In the genomic region with DNA sequence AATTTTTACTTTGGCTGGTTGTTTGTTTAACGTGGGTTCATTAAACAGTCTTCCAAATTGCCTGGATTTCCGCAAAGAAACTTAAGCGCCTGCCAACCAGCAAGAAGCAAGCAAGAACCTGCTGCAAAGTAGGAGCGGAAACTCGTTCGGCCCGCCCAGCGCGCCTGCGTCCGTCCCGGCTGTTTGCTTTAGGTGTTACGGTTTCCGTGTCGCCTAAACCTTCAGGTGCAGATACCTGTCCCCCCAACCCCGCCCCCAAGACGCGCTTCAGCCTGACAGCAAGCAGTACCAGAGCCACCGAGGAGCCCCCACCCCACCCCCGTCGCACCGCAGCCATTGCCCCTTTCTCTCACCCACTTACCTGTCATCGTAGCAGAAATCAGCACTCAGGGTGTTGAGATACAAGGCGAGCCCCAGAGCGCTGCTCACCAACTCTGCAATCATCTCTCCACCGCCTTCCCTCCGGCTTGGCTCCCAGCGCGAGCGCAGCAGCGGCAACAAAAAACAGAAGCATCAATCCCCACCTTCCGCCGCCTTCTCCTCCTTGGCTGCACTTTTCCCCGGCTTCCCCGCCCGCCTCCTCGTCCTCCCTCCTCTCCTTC, we compare ENCODE assay signal across 8 mouse cellular contexts. TPM values are rescaled to one million over a fixed set of nuclear protein-coding genes. Genes with fewer than 3 reads are reported as not detected.
DNase-seq lines count a peak whose midpoint lies in the region; ATAC-seq and TF ChIP-seq lines count a peak whose summit lies in the region.

No protein-coding gene starts in this region.

- 2% methylated on average over 37 of the region's 37 CpGs for WGBS in forebrain, embryonic 13.5 days
- 1% methylated on average over 37 of the region's 37 CpGs for WGBS in hindbrain, embryonic 14.5 days
- 1% methylated on average over 37 of the region's 37 CpGs for WGBS in limb, embryonic 10.5 days
- WGBS in stomach, embryonic 14.5 days = under 1% methylated on average over 36 of the region's 37 CpGs

- peak overlapping the region; percentile 68 for H3K9ac ChIP-seq in ES-E14 (ENCODE audit: insufficient read depth, low read depth, low read length, poor library complexity, severe bottlenecking)
- peak overlapping the region; percentile 82 for H3K9ac ChIP-seq in forebrain, embryonic 13.5 days
- H3K9ac ChIP-seq in hindbrain, embryonic 14.5 days = peak overlapping the region; percentile 94
- H3K9ac ChIP-seq in stomach, embryonic 14.5 days (replicated peaks; ENCODE audit: low read depth, low read length) = peak overlapping the region; percentile 76

- no peaks in the 10 kb centered on the region for H3K36me3 ChIP-seq in ES-E14 (ENCODE audit: control insufficient read depth, insufficient read depth, low read length, poor library complexity, severe bottlenecking)
- no peaks in the 10 kb centered on the region for H3K36me3 ChIP-seq in forebrain, embryonic 13.5 days (ENCODE audit: poor library complexity, severe bottlenecking)
- no peaks in the 10 kb centered on the region for H3K36me3 ChIP-seq in hindbrain, embryonic 14.5 days (replicated peaks; ENCODE audit: control insufficient read depth, insufficient read depth)
- no peaks in the 10 kb centered on the region for H3K36me3 ChIP-seq in limb, embryonic 10.5 days
- H3K36me3 ChIP-seq in stomach, embryonic 14.5 days (ENCODE audit: control insufficient read depth, insufficient read depth, low read length) = no peaks in the 10 kb centered on the region

- H3K27ac ChIP-seq in ES-E14 (ENCODE audit: insufficient read depth, low read depth, low read length, poor library complexity, severe bottlenecking) = no peak overlapping the region
- 0 out of 2 replicates have a peak overlapping the region, but pooled peaks have one; percentile 28 for H3K27ac ChIP-seq in brown adipose tissue, adult 24 weeks (replicated peaks; ENCODE audit: low read depth, low read length)
- H3K27ac ChIP-seq in forebrain, embryonic 13.5 days = peak overlapping the region; percentile 76
- H3K27ac ChIP-seq in hindbrain, embryonic 14.5 days = peak overlapping the region; percentile 94
- H3K27ac ChIP-seq in limb, embryonic 10.5 days = peak overlapping the region; percentile 91
- peak overlapping the region; percentile 92 for H3K27ac ChIP-seq in stomach, embryonic 14.5 days (ENCODE audit: low read length)

- H3K27me3 ChIP-seq in forebrain, embryonic 13.5 days = peaks cover 28% of the 10 kb centered on the region
- no peaks in the 10 kb centered on the region for H3K27me3 ChIP-seq in hindbrain, embryonic 14.5 days (ENCODE audit: control insufficient read depth, insufficient read depth, low read length)
- 0 out of 2 replicates have a peak, but pooled peaks cover 7% of the 10 kb centered on the region for H3K27me3 ChIP-seq in limb, embryonic 10.5 days (ENCODE audit: low read depth, poor library complexity, severe bottlenecking)
- no peaks in the 10 kb centered on the region for H3K27me3 ChIP-seq in stomach, embryonic 14.5 days (ENCODE audit: control insufficient read depth, insufficient read depth, low read length)

- in situ Hi-C loops in ES-E14 (cut with MboI; ENCODE audit: low sequenced_read_pairs in 2 of 2, unreplicated experiment in 2 of 2) = no loop called here

- peak; percentile 26 for DNase-seq in ES-E14 (ENCODE audit: low read depth, low spot score)
- DNase-seq in hindbrain, embryonic 14.5 days (ENCODE audit: low spot score) = peak; percentile 36
- DNase-seq in limb, embryonic 10.5 days (ENCODE audit: low spot score) = peak; percentile 56

- peak overlapping the region; percentile 82 to 97 for H3K4me3 ChIP-seq in ES-E14 (ENCODE audit: insufficient read depth in 1 of 2, low read depth in 1 of 2, low read length in 2 of 2, poor library complexity in 1 of 2, severe bottlenecking in 1 of 2)
- peak overlapping the region; percentile 87 for H3K4me3 ChIP-seq in brown adipose tissue, adult 24 weeks (ENCODE audit: insufficient read depth, low read depth, low read length)
- H3K4me3 ChIP-seq in forebrain, embryonic 13.5 days = peak overlapping the region; percentile 62
- H3K4me3 ChIP-seq in hindbrain, embryonic 14.5 days (replicated peaks; ENCODE audit: low read length) = peak overlapping the region; percentile 84
- H3K4me3 ChIP-seq in limb, embryonic 10.5 days = peak overlapping the region; percentile 81
- peak overlapping the region; percentile 83 for H3K4me3 ChIP-seq in stomach, embryonic 14.5 days (ENCODE audit: low read depth, low read length)

- no peaks in the 10 kb centered on the region for H3K9me3 ChIP-seq in ES-E14 (ENCODE audit: control insufficient read depth, insufficient read depth, low read depth, low read length)
- no peaks in the 10 kb centered on the region for H3K9me3 ChIP-seq in forebrain, embryonic 13.5 days (replicated peaks)
- no peaks in the 10 kb centered on the region for H3K9me3 ChIP-seq in hindbrain, embryonic 14.5 days (ENCODE audit: control insufficient read depth, low read length)
- H3K9me3 ChIP-seq in limb, embryonic 10.5 days (replicated peaks) = no peaks in the 10 kb centered on the region
- H3K9me3 ChIP-seq in stomach, embryonic 14.5 days (ENCODE audit: control insufficient read depth, low read depth, low read length) = no peaks in the 10 kb centered on the region

- peak overlapping the region; percentile 89 for H3K4me2 ChIP-seq in forebrain, embryonic 13.5 days
- H3K4me2 ChIP-seq in hindbrain, embryonic 14.5 days (replicated peaks) = peak overlapping the region; percentile 77
- H3K4me2 ChIP-seq in stomach, embryonic 14.5 days (replicated peaks; ENCODE audit: low read depth, low read length) = peak overlapping the region; percentile 68

- H3K4me1 ChIP-seq in ES-E14 (ENCODE audit: control insufficient read depth in 2 of 2, insufficient read depth in 2 of 2, low read length in 2 of 2, poor library complexity in 1 of 2) = no peaks in the 10 kb centered on the region
- H3K4me1 ChIP-seq in brown adipose tissue, adult 24 weeks (ENCODE audit: control insufficient read depth, insufficient read depth, insufficient read length, low read length) = no peaks in the 10 kb centered on the region
- peaks cover 23% of the 10 kb centered on the region for H3K4me1 ChIP-seq in forebrain, embryonic 13.5 days
- H3K4me1 ChIP-seq in hindbrain, embryonic 14.5 days (replicated peaks; ENCODE audit: control insufficient read depth, insufficient read depth, low read length) = peaks cover 33% of the 10 kb centered on the region
- H3K4me1 ChIP-seq in limb, embryonic 10.5 days = peaks cover 34% of the 10 kb centered on the region
- 0 out of 2 replicates have a peak, but pooled peaks cover 2% of the 10 kb centered on the region for H3K4me1 ChIP-seq in stomach, embryonic 14.5 days (ENCODE audit: control insufficient read depth, insufficient read depth, low read length)

- ATAC-seq in forebrain, embryonic 13.5 days = peak; percentile 12
- 0 out of 2 replicates have a peak, but pooled peaks have one; percentile 3 for ATAC-seq in hindbrain, embryonic 14.5 days (ENCODE audit: low FRiP score)
- ATAC-seq in megakaryocyte-erythroid progenitor cell, adult 5-6 weeks (replicated peaks; ENCODE audit: low FRiP score, low TSS enrichment, poor library complexity, severe bottlenecking) = peak; percentile 11
- no peak; the same call in 1 of the 2 replicates for ATAC-seq in stomach, embryonic 14.5 days (ENCODE audit: insufficient number of reproducible peaks, insufficient read depth, low FRiP score, low read depth)
- ATAC-seq in monocyte, adult 5-6 weeks (replicated peaks; ENCODE audit: insufficient number of reproducible peaks, low FRiP score, low TSS enrichment, poor library complexity, severe bottlenecking) = no peak

TF ChIP-seq in ES-E14, 5 proteins besides CTCF, POLR2A, EP300 and RAD21:
- TF ChIP-seq HCFC1 (IDR thresholded peaks at IDR 0.05; ENCODE audit: borderline replicate concordance, insufficient read depth, low read length) (0 out of 2 replicates have a peak, but pooled peaks have one; percentile 13), ZNF384 (IDR thresholded peaks at IDR 0.05; ENCODE audit: low read depth, low read length) (peak; percentile 83; the same call in 1 of the 2 replicates), MAFK (IDR thresholded peaks at IDR 0.05; ENCODE audit: insufficient read depth, low read depth, low read length) (no peak)

RNA-seq across cellular contexts. Expression of a gene that starts 0.8 kb away (rescaled TPM):
- 0.63 and 0.89 TPM in 2 replicates for total RNA-seq in ES-E14 (2012; rRNA removed)
- 1.1 and 2.8 TPM in 2 replicates for polyA plus RNA-seq in brown adipose tissue, adult 24 weeks (2012; ENCODE audit: insufficient read depth, insufficient read length, missing spikeins)
- polyA plus RNA-seq in forebrain, embryonic 13.5 days (2015; fragmentation: Nextera tagmentation; extraction: Ambion mirVana) = 5.7 and 6.9 TPM in 2 replicates
- 7.0 and 7.3 TPM in 2 replicates for polyA plus RNA-seq in hindbrain, embryonic 14.5 days (2014; fragmentation: Nextera tagmentation; extraction: Ambion mirVana)
- polyA plus RNA-seq in limb, embryonic 10.5 days (2016; fragmentation: Nextera tagmentation; extraction: Ambion mirVana) = 6.1 and 10.1 TPM in 2 replicates
- 0.13 TPM in 1 of 2 replicates, not detected in the other for total RNA-seq in megakaryocyte-erythroid progenitor cell, adult 5-6 weeks (2014; fragmentation: Nextera tagmentation)
- total RNA-seq in megakaryocyte-erythroid progenitor cell, adult 5-6 weeks (2017) = 0.05 and 0.95 TPM in 2 replicates
- polyA plus RNA-seq in stomach, embryonic 14.5 days (2014; fragmentation: Nextera tagmentation; extraction: Ambion mirVana) = 16.4 and 17.0 TPM in 2 replicates
- 0.49 TPM in 1 of 3 replicates, not detected in the others for total RNA-seq in monocyte, adult 5-6 weeks (2017)

Comparison
In these comparisons a context has a peak if more than half of its experiments do, and no peak if none do; other contexts are left out.
1. ATAC-seq: peak in forebrain, embryonic 13.5 days (single experiment), hindbrain, embryonic 14.5 days (single experiment) and megakaryocyte-erythroid progenitor cell, adult 5-6 weeks (single experiment); none in stomach, embryonic 14.5 days (single experiment) and monocyte, adult 5-6 weeks (single experiment).
2. Peak in every context shown above with its lines, with median percentiles within 50 percentile points of each other: DNase-seq, H3K4me3 ChIP-seq, H3K9ac ChIP-seq and H3K4me2 ChIP-seq.